Mouse (Mus musculus): Measurements from ENCODE around the gene Chchd6. TPM values are rescaled to one million over a fixed set of nuclear protein-coding genes. Genes with fewer than 3 reads are reported as not detected.

Chchd6 gene
- polyA plus RNA-seq, 1 experiment from 2014 or later = 80.9 TPM

DNA sequence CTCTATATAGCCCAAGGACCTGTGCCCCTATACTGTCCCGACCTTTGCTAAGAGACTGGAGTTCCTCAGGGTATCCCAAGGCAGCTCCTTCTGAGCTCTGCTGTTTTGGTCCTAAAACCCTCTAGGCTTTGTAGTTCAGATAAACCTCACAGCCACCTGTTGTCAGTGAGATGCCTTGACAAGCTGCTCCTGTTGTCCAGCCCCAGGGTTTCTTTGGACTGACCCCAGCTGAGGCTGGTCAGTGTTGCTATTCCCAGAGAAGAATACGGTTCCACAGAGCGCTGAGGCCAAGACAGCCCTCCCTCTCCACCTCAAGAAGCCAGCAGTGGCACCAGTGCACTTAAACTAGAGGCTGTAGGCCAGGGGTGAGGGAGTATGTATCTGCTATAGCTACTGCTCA lies 214.3 kb downstream of the Chchd6 start:
- 55% methylated on average over 3 of the region's 3 CpGs for WGBS
- no peak overlapping the region for H3K4me2 ChIP-seq (replicated peaks)
- no peak overlapping the region for H3K4me3 ChIP-seq
- H3K36me3 ChIP-seq = no peaks in the 10 kb centered on the region
- H3K9ac ChIP-seq = no peak overlapping the region
- no peaks in the 10 kb centered on the region for H3K9me3 ChIP-seq
- no peak for ATAC-seq (ENCODE audit: low FRiP score, low read depth)
- no peaks in the 10 kb centered on the region; the same call in 1 of the 2 replicates for H3K4me1 ChIP-seq
- H3K27ac ChIP-seq = no peak overlapping the region
- H3K27me3 ChIP-seq (replicated peaks) = no peaks in the 10 kb centered on the region

DNA sequence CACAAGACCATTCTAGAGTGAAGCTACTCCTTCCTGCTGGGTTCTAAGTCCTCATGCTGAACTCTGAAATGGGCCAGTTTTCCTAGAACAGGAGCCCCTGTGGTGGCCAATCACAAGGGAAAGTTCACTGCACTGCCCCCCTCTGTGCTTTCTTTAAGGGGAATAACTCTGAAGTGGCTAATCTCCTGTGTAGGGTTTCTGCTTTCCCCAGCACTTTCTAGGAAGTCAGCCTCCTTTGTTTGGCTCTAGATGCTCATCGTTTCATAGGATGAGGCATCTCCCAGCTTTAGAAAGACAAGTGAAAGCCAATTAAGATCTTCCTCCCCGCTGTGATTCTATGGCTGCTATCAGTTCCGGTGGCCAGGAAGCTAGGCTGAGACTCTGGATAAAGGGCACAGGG lies 214.7 kb downstream of the Chchd6 start:
- ATAC-seq (ENCODE audit: low FRiP score, low read depth) = no peak
- H3K27ac ChIP-seq = no peak overlapping the region
- H3K4me2 ChIP-seq (replicated peaks) = no peak overlapping the region
- H3K9ac ChIP-seq = no peak overlapping the region
- H3K27me3 ChIP-seq (replicated peaks) = no peaks in the 10 kb centered on the region
- H3K4me3 ChIP-seq = no peak overlapping the region
- 24% methylated on average over 3 of the region's 3 CpGs for WGBS
- no peaks in the 10 kb centered on the region for H3K9me3 ChIP-seq
- no peaks in the 10 kb centered on the region for H3K36me3 ChIP-seq
- no peaks in the 10 kb centered on the region; the same call in 1 of the 2 replicates for H3K4me1 ChIP-seq

DNA sequence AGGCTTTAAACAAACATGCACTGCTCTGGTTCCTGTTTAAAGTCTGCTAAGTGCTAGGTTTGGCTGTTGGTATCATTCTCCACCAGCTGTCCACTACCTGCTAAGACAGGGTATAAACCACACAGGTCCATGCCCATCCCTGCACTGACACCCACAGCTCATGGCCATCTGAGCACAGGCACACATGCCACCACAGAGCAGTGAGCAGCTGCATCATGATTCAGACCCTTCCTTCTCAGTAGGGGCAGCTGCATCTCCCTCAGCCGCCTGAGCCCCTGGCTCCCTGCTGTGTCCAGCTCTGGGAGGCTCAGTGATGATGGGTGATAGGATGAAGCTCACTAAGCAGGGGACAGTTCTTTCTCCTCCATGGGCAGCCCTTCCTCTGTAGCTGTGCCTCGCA lies 217.2 kb downstream of the Chchd6 start:
- no peak overlapping the region for H3K4me2 ChIP-seq (replicated peaks)
- 61% methylated on average over 2 of the region's 2 CpGs for WGBS
- H3K9ac ChIP-seq = no peak overlapping the region

GRCm38 (mm10) chr6:89368812-89369211 lies 226.6 kb downstream of the Chchd6 start:
- no peak overlapping the region for H3K9ac ChIP-seq
- H3K36me3 ChIP-seq = no peaks in the 10 kb centered on the region
- no peaks in the 10 kb centered on the region; the same call in 1 of the 2 replicates for H3K9me3 ChIP-seq
- no peak for ATAC-seq (ENCODE audit: low FRiP score, low read depth)
- no peak overlapping the region for H3K4me2 ChIP-seq (replicated peaks)
- no peaks in the 10 kb centered on the region for H3K4me1 ChIP-seq
- peaks cover 4% of the 10 kb centered on the region; the same call in 1 of the 2 replicates for H3K27me3 ChIP-seq (replicated peaks)
- no peak overlapping the region for H3K27ac ChIP-seq
- H3K4me3 ChIP-seq = no peak overlapping the region

More for the DNA sequence above, 217.2 kb downstream of the Chchd6 start:
- Histone ChIP-seq H3K27me3 (replicated peaks) (no peaks in the 10 kb centered on the region), H3K4me3 (no peak overlapping the region), H3K9me3 (no peaks in the 10 kb centered on the region), H3K4me1 (no peaks in the 10 kb centered on the region; the same call in 1 of the 2 replicates), H3K36me3 (no peaks in the 10 kb centered on the region), H3K27ac (no peak overlapping the region)
- ATAC-seq (ENCODE audit: low FRiP score, low read depth) = no peak

DNA sequence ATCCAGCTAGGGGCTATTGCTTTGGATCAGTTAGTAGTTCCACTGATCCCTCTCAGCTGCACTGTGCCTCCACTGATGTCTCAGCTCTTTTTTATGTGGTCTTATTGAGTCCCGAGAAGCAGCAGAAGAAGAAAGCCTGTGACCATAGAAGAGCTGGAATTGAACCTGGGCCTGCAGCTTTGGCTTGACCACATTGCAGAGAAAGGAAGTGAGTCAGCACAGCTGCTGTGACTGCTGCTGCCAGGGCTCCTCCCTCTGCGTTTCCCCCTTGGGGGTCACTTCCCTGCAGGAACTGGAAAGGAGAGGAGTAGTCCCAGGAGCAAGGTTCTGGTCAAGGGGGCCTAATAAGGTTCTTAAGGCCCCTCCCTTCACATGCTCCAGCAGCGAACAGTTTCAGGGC lies 231.1 kb downstream of the Chchd6 start:
- Histone ChIP-seq H3K9ac (no peak overlapping the region), H3K4me1 (peaks cover 30% of the 10 kb centered on the region), H3K36me3 (no peaks in the 10 kb centered on the region), H3K9me3 (no peaks in the 10 kb centered on the region; the same call in 1 of the 2 replicates), H3K27ac (no peak overlapping the region), H3K4me3 (no peak overlapping the region), H3K4me2 (replicated peaks) (no peak overlapping the region), H3K27me3 (replicated peaks) (peaks cover 8% of the 10 kb centered on the region; the same call in 1 of the 2 replicates)
- WGBS = 68% methylated on average over 3 of the region's 3 CpGs
- no peak for ATAC-seq (ENCODE audit: low FRiP score, low read depth)

GRCm38 (mm10) chr6:89363107-89363451 lies 232.4 kb downstream of the Chchd6 start:
- ATAC-seq (ENCODE audit: low FRiP score, low read depth) = peak; percentile 46; the same call in 1 of the 2 replicates
- WGBS = 1% methylated on average over 15 of the region's 16 CpGs

GRCm38 (mm10) chr6:89362281-89363106 lies 233.0 kb downstream of the Chchd6 start, which contains the start of gene Plxna1:
Gene Plxna1, minus strand, starts transcription at chr6:89362620.
- Histone ChIP-seq H3K9ac (peak within 1 kb of the TSS; percentile 99), H3K36me3 (0 out of 2 replicates have a peak, but pooled peaks cover under 1% of the 10 kb centered on the region), H3K9me3 (no peaks in the 10 kb centered on the region), H3K27me3 (replicated peaks) (peaks cover 8% of the 10 kb centered on the region; the same call in 1 of the 2 replicates), H3K4me2 (replicated peaks) (peak within 1 kb of the TSS; percentile 90), H3K4me3 (peak within 1 kb of the TSS; percentile 98), H3K27ac (peak within 1 kb of the TSS; percentile 50; the same call in 1 of the 2 replicates), H3K4me1 (peaks cover 47% of the 10 kb centered on the region)
- ATAC-seq (ENCODE audit: low FRiP score, low read depth) = peak; percentile 81
- WGBS = under 1% methylated on average over 100 of the region's 110 CpGs

More at GRCm38 (mm10) chr6:89363107-89363451, 232.4 kb downstream of the Chchd6 start:
- Histone ChIP-seq H3K27ac (no peak overlapping the region), H3K4me3 (peak overlapping the region; percentile 38), H3K4me1 (peaks cover 41% of the 10 kb centered on the region), H3K4me2 (replicated peaks) (peak overlapping the region; percentile 82), H3K9ac (peak overlapping the region; percentile 51), H3K9me3 (no peaks in the 10 kb centered on the region; the same call in 1 of the 2 replicates), H3K36me3 (no peaks in the 10 kb centered on the region), H3K27me3 (replicated peaks) (peaks cover 8% of the 10 kb centered on the region; the same call in 1 of the 2 replicates)

- Histone ChIP-seq H3K27me3 (replicated peaks) (peaks cover 8% of the 10 kb centered on the region; the same call in 1 of the 2 replicates), H3K4me3 (peak overlapping the region; percentile 98), H3K4me2 (replicated peaks) (peak overlapping the region; percentile 90), H3K9ac (peak overlapping the region; percentile 99), H3K4me1 (peaks cover 49% of the 10 kb centered on the region), H3K9me3 (no peaks in the 10 kb centered on the region), H3K36me3 (peaks cover 9% of the 10 kb centered on the region), H3K27ac (peak overlapping the region; percentile 50; the same call in 1 of the 2 replicates)
- peak; percentile 41 for ATAC-seq (ENCODE audit: low FRiP score, low read depth)
- WGBS = under 1% methylated on average over 66 of the region's 80 CpGs
Observed at GRCm38 (mm10) chr6:89361418-89362280, 233.8 kb downstream of the Chchd6 start.

- ATAC-seq (ENCODE audit: low FRiP score, low read depth) = no peak
- peak overlapping the region; percentile 90 for H3K4me2 ChIP-seq (replicated peaks)
- H3K27ac ChIP-seq = peak overlapping the region; percentile 37; the same call in 1 of the 2 replicates
- peak overlapping the region; percentile 98 for H3K4me3 ChIP-seq
- peaks cover 8% of the 10 kb centered on the region; the same call in 1 of the 2 replicates for H3K27me3 ChIP-seq (replicated peaks)
- H3K9me3 ChIP-seq = no peaks in the 10 kb centered on the region
- peaks cover 17% of the 10 kb centered on the region for H3K36me3 ChIP-seq
- 47% methylated on average over 8 of the region's 8 CpGs for WGBS
- peak overlapping the region; percentile 99 for H3K9ac ChIP-seq
- peaks cover 57% of the 10 kb centered on the region for H3K4me1 ChIP-seq
Observed at GRCm38 (mm10) chr6:89360709-89361417, 234.6 kb downstream of the Chchd6 start.

- WGBS = 49% methylated on average over 20 of the region's 20 CpGs
Observed at GRCm38 (mm10) chr6:89359771-89360708, 235.4 kb downstream of the Chchd6 start.

More at GRCm38 (mm10) chr6:89359771-89360708, 235.4 kb downstream of the Chchd6 start:
- Histone ChIP-seq H3K27me3 (replicated peaks) (peaks cover 8% of the 10 kb centered on the region; the same call in 1 of the 2 replicates), H3K4me3 (peak overlapping the region; percentile 98), H3K9ac (peak overlapping the region; percentile 99), H3K9me3 (no peaks in the 10 kb centered on the region), H3K27ac (no peak overlapping the region; the same call in 1 of the 2 replicates), H3K4me2 (replicated peaks) (peak overlapping the region; percentile 90), H3K36me3 (peaks cover 24% of the 10 kb centered on the region), H3K4me1 (peaks cover 65% of the 10 kb centered on the region)
- no peak for ATAC-seq (ENCODE audit: low FRiP score, low read depth)

Measured in neural tube, embryonic 12.5 days (tissue).